In genomic region chr7:135932595-135933175, GRCm38 (mm10) we compare ENCODE assay signal across 16 mouse cellular contexts.
DNase-seq lines count a peak whose midpoint lies in the region; ATAC-seq lines count a peak whose summit lies in the region.
"Had no signal": no experiment of that assay in that cellular context is flagged by ENCODE, and none has a peak within 500 bp of the region (broad histone marks: within the 10 kb centered on the region; RNA-seq: fewer than 3 reads in every experiment).

No protein-coding gene starts in this region.

- no peak for ATAC-seq in hindbrain, embryonic 11.5 days (ENCODE audit: low FRiP score)
- ATAC-seq in embryonic facial prominence, embryonic 14.5 days (ENCODE audit: low read depth): no peak; the same call in 1 of the 2 replicates
- no peak for ATAC-seq in kidney, embryonic 15.5 days (replicated peaks; ENCODE audit: low FRiP score)
- ATAC-seq: forebrain, embryonic 13.5 days had no signal

- H3K4me3 ChIP-seq in hindbrain, embryonic 10.5 days: no peak overlapping the region
- H3K4me3 ChIP-seq in hindbrain, embryonic 11.5 days (ENCODE audit: low read depth, low read length): no peak overlapping the region
- H3K4me3 ChIP-seq in embryonic facial prominence, embryonic 14.5 days (ENCODE audit: low read depth, low read length): no peak overlapping the region
- no peak overlapping the region for H3K4me3 ChIP-seq in limb, embryonic 10.5 days
- no peak overlapping the region for H3K4me3 ChIP-seq in kidney, embryonic 15.5 days (replicated peaks)
- H3K4me3 ChIP-seq: forebrain, embryonic 13.5 days; liver, embryonic 13.5 days; neural tube, embryonic 13.5 days had no signal

- H3K9me3 ChIP-seq in hindbrain, embryonic 10.5 days: no peaks in the 10 kb centered on the region
- H3K9me3 ChIP-seq in hindbrain, embryonic 11.5 days (ENCODE audit: control insufficient read depth, low read length): no peaks in the 10 kb centered on the region
- no peaks in the 10 kb centered on the region for H3K9me3 ChIP-seq in embryonic facial prominence, embryonic 14.5 days (ENCODE audit: control insufficient read depth, low read length)
- no peaks in the 10 kb centered on the region for H3K9me3 ChIP-seq in limb, embryonic 10.5 days (replicated peaks)
- H3K9me3 ChIP-seq in kidney, embryonic 15.5 days (replicated peaks): no peaks in the 10 kb centered on the region
- H3K9me3 ChIP-seq: forebrain, embryonic 13.5 days; liver, embryonic 13.5 days; neural tube, embryonic 13.5 days had no signal

- no peak overlapping the region for H3K9ac ChIP-seq in hindbrain, embryonic 11.5 days (ENCODE audit: low read depth, low read length)
- no peak overlapping the region for H3K9ac ChIP-seq in embryonic facial prominence, embryonic 14.5 days (ENCODE audit: low read depth, low read length)
- H3K9ac ChIP-seq in kidney, embryonic 15.5 days: no peak overlapping the region
- H3K9ac ChIP-seq: forebrain, embryonic 13.5 days; liver, embryonic 13.5 days; neural tube, embryonic 13.5 days had no signal

- H3K27ac ChIP-seq in hindbrain, embryonic 10.5 days: peak overlapping the region; percentile 23; the same call in 1 of the 2 replicates
- no peak overlapping the region for H3K27ac ChIP-seq in hindbrain, embryonic 11.5 days (ENCODE audit: low read depth, low read length)
- no peak overlapping the region for H3K27ac ChIP-seq in embryonic facial prominence, embryonic 14.5 days (replicated peaks; ENCODE audit: low read depth, low read length)
- H3K27ac ChIP-seq in limb, embryonic 10.5 days: no peak overlapping the region
- no peak overlapping the region for H3K27ac ChIP-seq in kidney, embryonic 15.5 days
- H3K27ac ChIP-seq: forebrain, embryonic 13.5 days; liver, embryonic 13.5 days; neural tube, embryonic 13.5 days had no signal

- no peaks in the 10 kb centered on the region for H3K36me3 ChIP-seq in hindbrain, embryonic 10.5 days
- no peaks in the 10 kb centered on the region for H3K36me3 ChIP-seq in hindbrain, embryonic 11.5 days (ENCODE audit: control insufficient read depth, insufficient read depth, low read length)
- no peaks in the 10 kb centered on the region for H3K36me3 ChIP-seq in embryonic facial prominence, embryonic 14.5 days (ENCODE audit: control insufficient read depth, insufficient read depth, low read length)
- no peaks in the 10 kb centered on the region for H3K36me3 ChIP-seq in limb, embryonic 10.5 days
- H3K36me3 ChIP-seq in kidney, embryonic 15.5 days: no peaks in the 10 kb centered on the region
- H3K36me3 ChIP-seq: liver, embryonic 13.5 days; neural tube, embryonic 13.5 days had no signal

- WGBS in hindbrain, embryonic 10.5 days: 80% methylated on average over 5 of the region's 5 CpGs
- WGBS in hindbrain, embryonic 11.5 days: 77% methylated on average over 5 of the region's 5 CpGs
- WGBS in embryonic facial prominence, embryonic 14.5 days: 39% methylated on average over 5 of the region's 5 CpGs
- WGBS in limb, embryonic 10.5 days: 42% methylated on average over 5 of the region's 5 CpGs
- WGBS in kidney, embryonic 15.5 days: 73% methylated on average over 5 of the region's 5 CpGs

- H3K4me2 ChIP-seq in hindbrain, embryonic 11.5 days (replicated peaks; ENCODE audit: low read depth, low read length): no peak overlapping the region
- no peak overlapping the region for H3K4me2 ChIP-seq in embryonic facial prominence, embryonic 14.5 days (ENCODE audit: low read depth, low read length)
- no peak overlapping the region for H3K4me2 ChIP-seq in kidney, embryonic 15.5 days
- H3K4me2 ChIP-seq: forebrain, embryonic 13.5 days; liver, embryonic 13.5 days; neural tube, embryonic 13.5 days had no signal

- peak; percentile 69 to 84 for DNase-seq in cerebellum, postnatal 10 days
- no peak for DNase-seq in cerebellum, postnatal 25 days
- no peak for DNase-seq in hindbrain, embryonic 10.5 days (ENCODE audit: low spot score)
- no peak for DNase-seq in hindbrain, embryonic 11.5 days (ENCODE audit: low spot score)
- peak; percentile 53 for DNase-seq in embryonic facial prominence, embryonic 14.5 days (ENCODE audit: low spot score)
- peak; percentile 35 for DNase-seq in limb, embryonic 10.5 days (ENCODE audit: low spot score)
- DNase-seq in urinary bladder, postnatal 36 days (ENCODE audit: low spot score in 2 of 2): no peak
- DNase-seq: adrenal gland, adult 8-10 months; kidney, postnatal 14 days; liver, embryonic 13.5 days; lung, postnatal 14 days; midbrain, embryonic 14.5 days; thymus, adult 2 months had no signal

- no peaks in the 10 kb centered on the region; the same call in 1 of the 2 replicates for H3K4me1 ChIP-seq in hindbrain, embryonic 10.5 days (replicated peaks)
- H3K4me1 ChIP-seq in hindbrain, embryonic 11.5 days (replicated peaks; ENCODE audit: control insufficient read depth, insufficient read depth, low read length): no peaks in the 10 kb centered on the region
- H3K4me1 ChIP-seq in embryonic facial prominence, embryonic 14.5 days (ENCODE audit: control insufficient read depth, insufficient read depth, low read length): peaks cover 5% of the 10 kb centered on the region; the same call in 1 of the 2 replicates
- H3K4me1 ChIP-seq in limb, embryonic 10.5 days: peaks cover 11% of the 10 kb centered on the region
- no peaks in the 10 kb centered on the region for H3K4me1 ChIP-seq in kidney, embryonic 15.5 days
- H3K4me1 ChIP-seq: forebrain, embryonic 13.5 days; liver, embryonic 13.5 days; neural tube, embryonic 13.5 days had no signal

- no peaks in the 10 kb centered on the region for H3K27me3 ChIP-seq in hindbrain, embryonic 10.5 days (ENCODE audit: insufficient read depth, poor library complexity, severe bottlenecking)
- no peaks in the 10 kb centered on the region for H3K27me3 ChIP-seq in hindbrain, embryonic 11.5 days (ENCODE audit: control insufficient read depth, insufficient read depth, low read length)
- H3K27me3 ChIP-seq in embryonic facial prominence, embryonic 14.5 days (replicated peaks; ENCODE audit: control insufficient read depth, insufficient read depth, low read length): no peaks in the 10 kb centered on the region
- H3K27me3 ChIP-seq in limb, embryonic 10.5 days (ENCODE audit: low read depth, poor library complexity, severe bottlenecking): no peaks in the 10 kb centered on the region
- no peaks in the 10 kb centered on the region for H3K27me3 ChIP-seq in kidney, embryonic 15.5 days
- H3K27me3 ChIP-seq: forebrain, embryonic 13.5 days; liver, embryonic 13.5 days; neural tube, embryonic 13.5 days had no signal

Comparison
In these comparisons a context has a peak if more than half of its experiments do, and no peak if none do; other contexts are left out.
1. DNase-seq: peak in cerebellum, postnatal 10 days (2 of 2), embryonic facial prominence, embryonic 14.5 days (single experiment) and limb, embryonic 10.5 days (single experiment); none in cerebellum, postnatal 25 days (0 of 2), hindbrain, embryonic 10.5 days (single experiment), hindbrain, embryonic 11.5 days (single experiment) and urinary bladder, postnatal 36 days (0 of 2).